Mouse (Mus musculus): Measurements from ENCODE around the gene Yipf1.

The Yipf1 gene

GRCm38 (mm10) chr4:107313690-107314478, at the start of gene Yipf1:
Gene Yipf1, plus strand, starts transcription at chr4:107314363.
- DNase-seq: peak; percentile 93 to 94

- no peak for DNase-seq
Measured at GRCm38 (mm10) chr4:107273683-107274082, 40.5 kb upstream of the Yipf1 start.

- DNase-seq: no peak
Measured at GRCm38 (mm10) chr4:107274511-107274910, 39.7 kb upstream of the Yipf1 start.

- peak; percentile 20 to 22 for DNase-seq
Measured at GRCm38 (mm10) chr4:107278188-107278707, 35.9 kb upstream of the Yipf1 start.

- no peak for DNase-seq
Measured at GRCm38 (mm10) chr4:107280843-107281475, 33.2 kb upstream of the Yipf1 start.

- DNase-seq: no peak
Measured at GRCm38 (mm10) chr4:107285446-107286200, 28.5 kb upstream of the Yipf1 start.

GRCm38 (mm10) chr4:107286386-107286785, 27.8 kb upstream of the Yipf1 start:
- no peak for DNase-seq

- no peak for DNase-seq
Measured at GRCm38 (mm10) chr4:107287517-107287916, 26.6 kb upstream of the Yipf1 start.

- DNase-seq: no peak
Measured at GRCm38 (mm10) chr4:107291611-107292272, 22.4 kb upstream of the Yipf1 start.

- DNase-seq: no peak
Measured at GRCm38 (mm10) chr4:107292273-107292662, 21.9 kb upstream of the Yipf1 start.

GRCm38 (mm10) chr4:107298071-107298606, 16.0 kb upstream of the Yipf1 start:
- no peak for DNase-seq

- DNase-seq: peak in 1 of 2 experiments; percentile 7
Measured at GRCm38 (mm10) chr4:107299779-107300340, 14.3 kb upstream of the Yipf1 start.

- no peak for DNase-seq
Measured at GRCm38 (mm10) chr4:107300371-107300770, 13.8 kb upstream of the Yipf1 start.

GRCm38 (mm10) chr4:107300902-107301555, 13.1 kb upstream of the Yipf1 start:
- no peak for DNase-seq

GRCm38 (mm10) chr4:107302221-107302620, 11.9 kb upstream of the Yipf1 start:
- DNase-seq: peak; percentile 48 to 51

GRCm38 (mm10) chr4:107302832-107303231, 11.3 kb upstream of the Yipf1 start:
- DNase-seq: no peak

- no peak for DNase-seq
Measured at GRCm38 (mm10) chr4:107303531-107303930, 10.6 kb upstream of the Yipf1 start.

GRCm38 (mm10) chr4:107306966-107307365, 7.2 kb upstream of the Yipf1 start, which contains the start of gene Dio1:
Gene Dio1, minus strand, starts transcription at chr4:107307169.
- DNase-seq: peak; percentile 62 to 74

GRCm38 (mm10) chr4:107314479-107314805, 279 bp downstream of the Yipf1 start:
- DNase-seq: no peak

- no peak for DNase-seq
Measured at GRCm38 (mm10) chr4:107318646-107319045, 4.5 kb downstream of the Yipf1 start.

GRCm38 (mm10) chr4:107321041-107321440, 6.9 kb downstream of the Yipf1 start:
- no peak for DNase-seq

GRCm38 (mm10) chr4:107323113-107323512, 8.9 kb downstream of the Yipf1 start:
- DNase-seq: no peak
